Mouse (Mus musculus): ENCODE data around the gene Zic5.

The Zic5 gene

GRCm38 (mm10) chr14:122479461-122480109 lies 14.1 kb upstream of the Zic5 start:
- no peak for DNase-seq

DNA sequence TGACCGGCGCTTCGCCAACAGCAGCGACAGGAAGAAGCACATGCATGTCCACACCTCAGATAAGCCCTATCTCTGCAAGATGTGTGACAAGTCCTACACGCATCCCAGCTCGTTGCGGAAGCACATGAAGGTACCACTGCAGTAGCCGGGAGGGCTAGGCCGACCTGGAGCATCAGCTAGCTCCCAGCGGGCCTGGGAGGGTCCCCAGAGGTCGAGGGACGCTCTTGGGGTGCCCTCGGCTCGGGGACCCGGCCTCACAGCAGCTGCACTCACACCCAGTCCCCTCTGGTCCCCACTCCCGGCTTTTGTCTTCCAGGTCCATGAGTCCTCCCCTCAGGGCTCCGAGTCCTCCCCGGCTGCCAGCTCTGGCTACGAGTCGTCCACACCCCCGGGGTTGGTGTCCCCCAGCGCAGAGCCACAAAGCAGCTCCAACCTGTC lies 13.1 kb upstream of the Zic5 start:
- DNase-seq, result no peak

- DNase-seq, result no peak
Observed at GRCm38 (mm10) chr14:122477971-122478573, 12.6 kb upstream of the Zic5 start.

DNA sequence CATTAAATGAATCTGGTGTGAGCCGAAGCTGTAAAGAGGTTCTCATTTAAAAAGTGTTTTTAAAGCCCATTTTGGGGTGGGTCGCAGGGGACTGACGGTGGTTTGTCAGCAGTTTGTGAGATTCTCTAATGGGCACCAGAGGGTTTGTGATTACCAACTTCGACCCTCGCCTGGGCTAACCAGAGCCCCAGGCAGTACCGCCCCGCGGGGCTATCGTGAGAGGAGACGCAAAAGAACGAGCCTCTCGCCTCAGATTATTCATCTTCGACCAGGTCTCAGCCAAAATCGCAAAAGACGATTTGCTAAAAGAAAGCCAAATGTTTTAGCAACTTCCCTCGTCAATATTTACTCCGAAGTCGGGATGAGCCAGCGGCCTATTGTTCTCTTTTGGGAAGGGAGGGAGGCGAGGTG lies 11.8 kb upstream of the Zic5 start:
- no peak for DNase-seq

- DNase-seq, result no peak
Observed at GRCm38 (mm10) chr14:122476822-122477215, 11.3 kb upstream of the Zic5 start.

GRCm38 (mm10) chr14:122476041-122476821 lies 10.8 kb upstream of the Zic5 start:
- peak in 1 of 2 experiments; percentile 30 for DNase-seq

GRCm38 (mm10) chr14:122475557-122476040 lies 10.1 kb upstream of the Zic5 start:
- DNase-seq, result peak in 1 of 2 experiments; percentile 25

GRCm38 (mm10) chr14:122474891-122475556 lies 9.5 kb upstream of the Zic5 start, which contains the start of gene Zic2:
Zic2 (plus strand) TSS chr14:122475435.
- peak in 1 of 2 experiments; percentile 29 for DNase-seq

- peak in 1 of 2 experiments; percentile 31 for DNase-seq
Observed at GRCm38 (mm10) chr14:122474041-122474890, 8.8 kb upstream of the Zic5 start.

DNA sequence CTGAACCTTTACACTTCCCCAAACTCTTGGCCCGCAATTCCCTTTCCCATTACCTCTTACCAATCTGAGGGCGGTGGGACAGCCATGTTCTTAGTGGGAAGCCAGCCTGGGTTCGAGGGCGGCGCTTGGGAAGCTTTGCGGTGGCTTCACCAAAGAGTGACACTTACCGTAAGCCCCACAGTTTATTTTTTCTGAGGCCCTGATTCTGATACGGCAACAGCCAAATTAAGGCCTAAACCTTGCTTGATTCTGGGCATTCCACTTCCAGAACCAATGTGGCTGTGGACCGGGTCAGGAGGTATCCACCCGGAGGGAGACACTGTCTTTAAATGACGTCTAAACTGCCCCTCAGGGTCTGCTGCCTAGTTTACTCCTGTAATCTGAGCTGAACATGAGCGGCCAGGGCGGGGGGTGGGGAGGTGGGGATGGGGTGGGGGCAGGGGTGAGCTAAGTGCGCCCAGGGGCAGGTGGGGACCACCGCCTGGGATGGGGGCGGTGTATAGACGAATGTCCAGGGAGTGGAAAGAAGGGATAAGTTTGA lies 7.8 kb upstream of the Zic5 start:
- DNase-seq, result no peak

GRCm38 (mm10) chr14:122472647-122473046 lies 7.2 kb upstream of the Zic5 start:
- no peak for DNase-seq

- no peak for DNase-seq
Observed at GRCm38 (mm10) chr14:122472161-122472560, 6.7 kb upstream of the Zic5 start.

GRCm38 (mm10) chr14:122471449-122472085 lies 6.1 kb upstream of the Zic5 start:
- DNase-seq, result no peak

DNA sequence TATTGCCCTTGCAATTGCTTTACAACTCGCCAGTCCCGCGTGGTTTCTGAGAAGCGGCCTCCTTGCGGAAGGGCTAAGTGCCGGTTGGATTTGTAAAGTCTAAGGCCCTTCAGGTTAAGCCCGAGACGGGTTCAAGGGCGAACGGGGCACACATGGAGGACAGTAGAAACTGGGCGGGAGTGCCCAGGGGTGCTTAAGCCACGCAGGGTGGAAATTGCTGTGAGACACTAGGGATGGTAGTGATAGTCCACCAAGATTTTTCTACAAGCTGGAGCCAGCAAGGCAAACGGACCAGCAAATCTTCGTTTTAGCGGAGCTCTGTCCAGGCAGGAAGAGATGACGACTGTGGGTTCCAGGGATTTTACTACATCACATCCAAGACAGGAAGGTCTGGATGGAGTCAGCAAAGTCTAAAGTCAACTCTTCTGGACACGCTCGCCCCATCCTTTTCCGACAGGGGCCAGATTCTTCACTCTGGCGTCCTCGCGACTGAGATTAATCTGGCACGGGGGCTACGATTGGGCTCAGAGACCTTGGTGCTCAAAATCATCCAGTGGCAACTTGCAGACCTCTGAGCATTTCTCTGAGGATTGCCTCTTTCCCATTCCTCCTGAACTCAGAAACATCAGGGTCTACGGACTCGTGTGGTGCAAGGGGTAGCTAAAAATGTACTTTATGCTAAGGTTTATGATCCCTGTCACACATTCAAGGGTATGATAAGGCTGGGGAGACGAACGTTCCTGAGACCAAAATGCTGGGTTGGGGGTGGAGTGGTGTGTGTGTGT lies 3.7 kb upstream of the Zic5 start:
- no peak for DNase-seq

- DNase-seq, result no peak
Observed at GRCm38 (mm10) chr14:122467926-122468841, 2.7 kb upstream of the Zic5 start.

- no peak for DNase-seq
Observed at GRCm38 (mm10) chr14:122466756-122467362, 1.4 kb upstream of the Zic5 start.

GRCm38 (mm10) chr14:122465931-122466490 lies 534 bp upstream of the Zic5 start:
- no peak for DNase-seq

DNA sequence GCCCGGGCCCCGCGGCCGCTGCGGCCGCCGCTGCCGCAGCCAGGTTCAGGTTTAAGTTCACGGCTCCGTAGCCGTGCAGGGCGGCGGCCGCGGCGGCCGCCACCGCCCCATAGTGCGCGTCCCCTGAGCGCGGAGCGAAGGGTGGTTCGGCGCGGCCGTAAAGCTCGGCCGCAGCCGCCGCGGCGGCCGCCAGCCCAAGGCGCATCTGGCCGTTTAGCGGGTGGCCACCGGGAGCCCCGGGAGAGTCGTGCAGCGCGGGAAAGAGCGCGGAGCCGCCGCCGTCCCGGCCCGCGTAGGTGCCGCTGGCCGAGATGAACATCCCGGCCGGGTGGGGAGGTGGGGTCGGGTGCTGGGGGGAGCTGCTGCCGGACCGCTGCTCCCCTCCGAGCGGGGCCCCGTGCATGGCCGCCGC lies 1.1 kb downstream of the Zic5 start:
- no peak for DNase-seq
